8 mouse cellular contexts compared by ENCODE assay signal in the genomic region with DNA sequence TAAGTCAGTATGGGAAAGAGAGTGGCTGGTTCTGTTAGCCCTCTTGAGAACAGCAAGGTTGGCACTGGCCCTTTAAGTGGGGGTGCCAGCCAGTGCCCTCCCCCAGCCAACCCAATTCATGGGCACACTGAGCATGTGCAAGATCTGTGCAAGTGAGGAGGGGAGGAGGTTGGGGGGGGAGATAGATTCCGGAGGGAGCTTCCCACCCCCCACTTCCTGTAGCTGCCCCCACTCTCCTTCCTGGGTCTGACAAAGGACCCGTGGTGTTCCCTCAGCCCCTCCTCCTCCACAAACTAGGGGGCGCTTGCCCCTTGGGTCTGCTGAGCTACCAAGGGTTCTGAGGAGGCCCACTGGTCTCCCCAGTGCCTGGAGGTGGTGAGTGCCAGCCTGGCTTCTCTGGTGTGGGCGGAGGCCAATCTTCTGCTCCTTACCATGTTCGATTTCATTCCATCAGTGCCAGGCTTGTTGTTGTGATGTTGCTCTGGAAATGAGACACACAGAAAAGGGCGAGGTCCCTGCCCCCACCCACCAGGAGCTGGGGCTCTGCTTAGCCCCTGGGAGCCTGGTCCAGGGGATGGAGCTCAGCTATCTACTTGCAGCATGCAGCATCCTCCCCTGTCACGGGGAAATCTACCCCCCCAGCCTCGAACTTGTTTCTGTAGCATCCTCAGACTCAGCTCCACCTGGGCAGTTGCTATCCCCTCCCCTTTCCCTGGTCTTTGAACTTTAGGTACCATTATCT. TPM values are rescaled to one million over a fixed set of nuclear protein-coding genes. Genes with fewer than 3 reads are reported as not detected.
DNase-seq lines count a peak whose midpoint lies in the region; ATAC-seq and TF ChIP-seq lines count a peak whose summit lies in the region.

No protein-coding gene starts in this region.

- H3K4me3 ChIP-seq in left cerebral cortex, adult 2 months = peak overlapping the region; percentile 44

- intact Hi-C loops in left cerebral cortex, adult 2 months (cut with DNase I) = no loop called here

- H3K27ac ChIP-seq in left cerebral cortex, adult 2 months = peak overlapping the region; percentile 98

- no peak; the same call in 1 of the 2 replicates for TF ChIP-seq CTCF in left cerebral cortex, adult 2 months (IDR thresholded peaks at IDR 0.05)

- DNase-seq in gastrocnemius, adult 8-10 months (ENCODE audit: low spot score in 2 of 2) = peak; percentile 30 to 36
- no peak for DNase-seq in gastrocnemius, adult 18-20 months (ENCODE audit: low spot score)
- DNase-seq in cerebellum, adult 9-11 months = peak; percentile 94
- DNase-seq in frontal cortex, postnatal 10 days (ENCODE audit: low spot score in 2 of 2) = peak; percentile 82 to 92
- peak; percentile 82 to 87 for DNase-seq in left cerebral cortex, adult 2 months (ENCODE audit: extremely low spot score in 1 of 2, low spot score in 2 of 2)
- peak; percentile 87 for DNase-seq in lung, postnatal 25 days (ENCODE audit: low spot score)
- DNase-seq in right cerebral cortex, postnatal 14 days = peak; percentile 80

- ATAC-seq in inflammation-experienced regulatory T-cells, adult 6 months = peak; percentile 86

RNA-seq across cellular contexts. Expression of gene Hexim2, which starts 10.4 kb away (rescaled TPM):
- 1 to 10 TPM; 1.7 to 4.0 (median 2.8) TPM for total RNA-seq in gastrocnemius, adult 8-10 months (2022)
- 1 to 10 TPM; 3.3 to 4.4 TPM for total RNA-seq in gastrocnemius, adult 18-20 months (2021)
- polyA plus RNA-seq in inflammation-experienced regulatory T-cells, adult 6 months (2017; shearing (Covaris generic)) = 1 to 10 TPM in 2 of 3 experiments, under 1 TPM in 1; 0.44 to 2.1 (median 2.0) TPM
- total RNA-seq in left cerebral cortex, adult 2 months (2021) = 10 to 100 TPM; 14.0 to 14.1 TPM

RNA-seq across cellular contexts. Expression of gene Hexim1, which starts 26.6 kb away (rescaled TPM):
- 10 to 100 TPM; 15.1 to 25.6 (median 18.7) TPM for total RNA-seq in gastrocnemius, adult 8-10 months (2022)
- total RNA-seq in gastrocnemius, adult 18-20 months (2021) = 10 to 100 TPM; 23.3 to 23.6 TPM
- 1 to 10 TPM; 3.0 to 3.7 (median 3.5) TPM for polyA plus RNA-seq in inflammation-experienced regulatory T-cells, adult 6 months (2017; shearing (Covaris generic))
- total RNA-seq in left cerebral cortex, adult 2 months (2021) = 10 to 100 TPM; 49.6 to 50.0 TPM

RNA-seq across cellular contexts. Expression of gene Fmnl1, which starts 28.3 kb away (rescaled TPM):
- 1 to 10 TPM; 2.2 to 3.9 (median 3.5) TPM for total RNA-seq in gastrocnemius, adult 8-10 months (2022)
- 1 to 10 TPM; 5.1 to 8.1 TPM for total RNA-seq in gastrocnemius, adult 18-20 months (2021)
- 10 to 100 TPM; 52.9 to 64.4 (median 60.6) TPM for polyA plus RNA-seq in inflammation-experienced regulatory T-cells, adult 6 months (2017; shearing (Covaris generic))
- total RNA-seq in left cerebral cortex, adult 2 months (2021) = 100 to 1,000 TPM; 186 to 209 TPM

RNA-seq across cellular contexts. Expression of gene Acbd4, which starts 41.1 kb away (rescaled TPM):
- total RNA-seq in gastrocnemius, adult 8-10 months (2022) = 10 to 100 TPM; 25.6 to 46.5 (median 41.0) TPM
- 10 to 100 TPM; 36.1 to 38.9 TPM for total RNA-seq in gastrocnemius, adult 18-20 months (2021)
- polyA plus RNA-seq in inflammation-experienced regulatory T-cells, adult 6 months (2017; shearing (Covaris generic)) = 10 to 100 TPM; 21.5 to 28.5 (median 25.4) TPM
- 10 to 100 TPM; 72.3 to 88.2 TPM for total RNA-seq in left cerebral cortex, adult 2 months (2021)

RNA-seq across cellular contexts. Expression of gene Plcd3, which starts 41.2 kb away (rescaled TPM):
- total RNA-seq in gastrocnemius, adult 8-10 months (2022) = 1 to 10 TPM; 5.0 to 5.9 (median 5.5) TPM
- 1 to 10 TPM; 6.9 to 9.4 TPM for total RNA-seq in gastrocnemius, adult 18-20 months (2021)
- polyA plus RNA-seq in inflammation-experienced regulatory T-cells, adult 6 months (2017; shearing (Covaris generic)) = not detected
- total RNA-seq in left cerebral cortex, adult 2 months (2021) = 10 to 100 TPM; 16.5 to 19.0 TPM

Comparison
In these comparisons a context has a peak if more than half of its experiments do, and no peak if none do; other contexts are left out.
1. RNA of gene Fmnl1, which starts 28.3 kb away (total RNA-seq): 186 to 209 TPM in left cerebral cortex, adult 2 months; 5.1 to 8.1 TPM in gastrocnemius, adult 18-20 months and 2.2 to 3.9 TPM in gastrocnemius, adult 8-10 months; every median in the first group is over 10 times any median in the second.